In genomic region chr9:110834411-110834810, GRCm38 (mm10) we compare ENCODE assay signal across 24 mouse cellular contexts. TPM values are rescaled to one million over a fixed set of nuclear protein-coding genes. Genes with fewer than 3 reads are reported as not detected.
DNase-seq lines count a peak whose midpoint lies in the region; ATAC-seq and TF ChIP-seq lines count a peak whose summit lies in the region.
"Had no signal": no experiment of that assay in that cellular context is flagged by ENCODE, and none has a peak within 500 bp of the region (broad histone marks: within the 10 kb centered on the region; RNA-seq: fewer than 3 reads in every experiment).

Gene Prss45 (plus strand): TSS chr9:110834588.

- no peak within 1 kb of the TSS for H3K4me3 ChIP-seq in embryonic facial prominence, embryonic 12.5 days
- no peak within 1 kb of the TSS for H3K4me3 ChIP-seq in embryonic facial prominence, embryonic 10.5 days
- peak within 1 kb of the TSS; percentile 13; the same call in 1 of the 2 replicates for H3K4me3 ChIP-seq in hindbrain, embryonic 10.5 days
- no peak within 1 kb of the TSS for H3K4me3 ChIP-seq in hindbrain, embryonic 13.5 days
- H3K4me3 ChIP-seq in lung, embryonic 14.5 days (ENCODE audit: low read depth, low read length) = no peak within 1 kb of the TSS
- H3K4me3 ChIP-seq in E14TG2a.4 (replicated peaks; ENCODE audit: low read length) = peak within 1 kb of the TSS; percentile 72
- no peak within 1 kb of the TSS for H3K4me3 ChIP-seq in cerebellum, adult 2 months (replicated peaks; ENCODE audit: insufficient read depth, low read depth, low read length)
- H3K4me3 ChIP-seq: layer of hippocampus, adult 2 months; midbrain, embryonic 13.5 days; myocyte had no signal

- H3K4me2 ChIP-seq in embryonic facial prominence, embryonic 12.5 days (replicated peaks) = 0 out of 2 replicates have a peak within 1 kb of the TSS, but pooled peaks have one; percentile 11
- no peak within 1 kb of the TSS for H3K4me2 ChIP-seq in hindbrain, embryonic 13.5 days
- H3K4me2 ChIP-seq in lung, embryonic 14.5 days = peak within 1 kb of the TSS; percentile 8; the same call in 1 of the 2 replicates
- H3K4me2 ChIP-seq: midbrain, embryonic 13.5 days had no signal

- no peak for TF ChIP-seq CTCF in lung, embryonic 14.5 days (IDR thresholded peaks at IDR 0.05; ENCODE audit: low read depth)
- no peak for TF ChIP-seq CTCF in E14TG2a.4 (conservative IDR thresholded peaks at IDR 0.05; ENCODE audit: low read length)
- no peak for TF ChIP-seq CTCF in cerebellum, adult 2 months (IDR thresholded peaks at IDR 0.05; ENCODE audit: borderline replicate concordance, insufficient read depth, low read depth, low read length)

- H3K9me3 ChIP-seq in embryonic facial prominence, embryonic 12.5 days = no peaks in the 10 kb centered on the region
- H3K9me3 ChIP-seq in embryonic facial prominence, embryonic 10.5 days = no peaks in the 10 kb centered on the region
- no peaks in the 10 kb centered on the region for H3K9me3 ChIP-seq in hindbrain, embryonic 10.5 days
- H3K9me3 ChIP-seq in hindbrain, embryonic 13.5 days = no peaks in the 10 kb centered on the region
- no peaks in the 10 kb centered on the region for H3K9me3 ChIP-seq in lung, embryonic 14.5 days (ENCODE audit: low read depth, low read length)
- H3K9me3 ChIP-seq in E14TG2a.4 (ENCODE audit: low read length) = no peaks in the 10 kb centered on the region
- H3K9me3 ChIP-seq: midbrain, embryonic 13.5 days had no signal

- ATAC-seq in embryonic facial prominence, embryonic 12.5 days (ENCODE audit: insufficient number of reproducible peaks, insufficient read depth, low FRiP score, low TSS enrichment) = no peak
- ATAC-seq in hindbrain, embryonic 13.5 days (ENCODE audit: low FRiP score) = no peak
- ATAC-seq in lung, embryonic 14.5 days (ENCODE audit: insufficient read depth) = 0 out of 2 replicates have a peak, but pooled peaks have one; percentile 24
- ATAC-seq: CD4-positive, CD25-positive, alpha-beta regulatory T cell, adult 4 months; midbrain, embryonic 13.5 days had no signal

- H3K9ac ChIP-seq in embryonic facial prominence, embryonic 12.5 days = no peak within 1 kb of the TSS
- no peak within 1 kb of the TSS for H3K9ac ChIP-seq in hindbrain, embryonic 13.5 days
- H3K9ac ChIP-seq in lung, embryonic 14.5 days = no peak within 1 kb of the TSS
- H3K9ac ChIP-seq: liver, embryonic 14.5 days; midbrain, embryonic 13.5 days had no signal

- no peak within 1 kb of the TSS for H3K27ac ChIP-seq in embryonic facial prominence, embryonic 12.5 days
- no peak within 1 kb of the TSS for H3K27ac ChIP-seq in embryonic facial prominence, embryonic 10.5 days (replicated peaks)
- peak within 1 kb of the TSS; percentile 50 for H3K27ac ChIP-seq in hindbrain, embryonic 10.5 days
- H3K27ac ChIP-seq in hindbrain, embryonic 13.5 days = no peak within 1 kb of the TSS
- no peak within 1 kb of the TSS for H3K27ac ChIP-seq in lung, embryonic 14.5 days (ENCODE audit: low read depth)
- no peak within 1 kb of the TSS; the same call in 1 of the 2 replicates for H3K27ac ChIP-seq in cerebellum, adult 2 months (ENCODE audit: insufficient read depth, low read length)
- H3K27ac ChIP-seq: liver, embryonic 14.5 days; midbrain, embryonic 13.5 days had no signal

- no peaks in the 10 kb centered on the region for H3K36me3 ChIP-seq in embryonic facial prominence, embryonic 12.5 days
- no peaks in the 10 kb centered on the region for H3K36me3 ChIP-seq in embryonic facial prominence, embryonic 10.5 days (replicated peaks)
- H3K36me3 ChIP-seq in hindbrain, embryonic 10.5 days = no peaks in the 10 kb centered on the region
- H3K36me3 ChIP-seq in hindbrain, embryonic 13.5 days = no peaks in the 10 kb centered on the region
- no peaks in the 10 kb centered on the region for H3K36me3 ChIP-seq in lung, embryonic 14.5 days (ENCODE audit: insufficient read depth)
- no peaks in the 10 kb centered on the region for H3K36me3 ChIP-seq in E14TG2a.4 (ENCODE audit: insufficient read depth, low read length)
- H3K36me3 ChIP-seq: midbrain, embryonic 13.5 days had no signal

- no peaks in the 10 kb centered on the region for H3K4me1 ChIP-seq in embryonic facial prominence, embryonic 12.5 days
- peaks cover 8% of the 10 kb centered on the region; the same call in 1 of the 2 replicates for H3K4me1 ChIP-seq in embryonic facial prominence, embryonic 10.5 days
- H3K4me1 ChIP-seq in hindbrain, embryonic 10.5 days (replicated peaks) = peaks cover 16% of the 10 kb centered on the region
- H3K4me1 ChIP-seq in hindbrain, embryonic 13.5 days (replicated peaks) = no peaks in the 10 kb centered on the region; the same call in 1 of the 2 replicates
- H3K4me1 ChIP-seq in lung, embryonic 14.5 days (ENCODE audit: insufficient read depth) = no peaks in the 10 kb centered on the region
- H3K4me1 ChIP-seq in E14TG2a.4 (replicated peaks; ENCODE audit: low read depth, low read length) = peaks cover 51% of the 10 kb centered on the region
- no peaks in the 10 kb centered on the region for H3K4me1 ChIP-seq in cerebellum, adult 2 months (ENCODE audit: control insufficient read depth, insufficient read depth, low read length)

- DNase-seq in embryonic facial prominence, embryonic 10.5 days (ENCODE audit: low spot score) = no peak
- DNase-seq in hindbrain, embryonic 10.5 days (ENCODE audit: low spot score) = no peak
- DNase-seq in lung, embryonic 14.5 days = no peak
- no peak for DNase-seq in lung, postnatal 10 days
- DNase-seq in cerebellum, adult 2 months = no peak
- DNase-seq: adrenal gland, adult 8-10 months; cerebellum, adult 11 months; heart, adult 18-20 months; kidney, postnatal 10 days; left cerebral cortex, postnatal 4 days; lung, postnatal 14 days; right cerebral cortex, adult 18-20 months; thymus, adult 2 months had no signal

- WGBS in embryonic facial prominence, embryonic 12.5 days = 80% methylated on average over 19 of the region's 19 CpGs
- 77% methylated on average over 19 of the region's 19 CpGs for WGBS in embryonic facial prominence, embryonic 10.5 days
- 76% methylated on average over 19 of the region's 19 CpGs for WGBS in hindbrain, embryonic 10.5 days
- 84% methylated on average over 19 of the region's 19 CpGs for WGBS in hindbrain, embryonic 13.5 days
- 72% methylated on average over 19 of the region's 19 CpGs for WGBS in lung, embryonic 14.5 days
- WGBS in cerebellum, adult 2 months = 87% methylated on average over 19 of the region's 19 CpGs

- 0 out of 2 replicates have a peak, but pooled peaks cover 3% of the 10 kb centered on the region for H3K27me3 ChIP-seq in embryonic facial prominence, embryonic 12.5 days
- H3K27me3 ChIP-seq in embryonic facial prominence, embryonic 10.5 days (replicated peaks; ENCODE audit: low read depth, poor library complexity, severe bottlenecking) = 0 out of 2 replicates have a peak, but pooled peaks cover 8% of the 10 kb centered on the region
- H3K27me3 ChIP-seq in hindbrain, embryonic 10.5 days (ENCODE audit: insufficient read depth, poor library complexity, severe bottlenecking) = peaks cover 5% of the 10 kb centered on the region; the same call in 1 of the 2 replicates
- no peaks in the 10 kb centered on the region for H3K27me3 ChIP-seq in hindbrain, embryonic 13.5 days
- no peaks in the 10 kb centered on the region for H3K27me3 ChIP-seq in lung, embryonic 14.5 days (ENCODE audit: insufficient read depth, low read length)
- H3K27me3 ChIP-seq in E14TG2a.4 (ENCODE audit: insufficient read depth, low read length) = peaks cover 17% of the 10 kb centered on the region
- H3K27me3 ChIP-seq in cerebellum, adult 2 months (ENCODE audit: control insufficient read depth, insufficient read depth, low read length) = no peaks in the 10 kb centered on the region
- H3K27me3 ChIP-seq: midbrain, embryonic 13.5 days had no signal

- no peak for TF ChIP-seq POLR2A in cerebellum, adult 2 months (IDR thresholded peaks at IDR 0.05; ENCODE audit: borderline replicate concordance, insufficient read depth, low read length)

RNA-seq across cellular contexts. Expression of gene Prss45, which starts in this region (rescaled TPM):
- not detected in 2 replicates for polyA plus RNA-seq in embryonic facial prominence, embryonic 12.5 days (2016; fragmentation: Nextera tagmentation; extraction: Ambion mirVana)
- not detected in 2 replicates for polyA plus RNA-seq in embryonic facial prominence, embryonic 10.5 days (2016; fragmentation: Nextera tagmentation; extraction: Ambion mirVana)
- not detected in 2 replicates for polyA plus RNA-seq in hindbrain, embryonic 10.5 days (2016; fragmentation: Nextera tagmentation; extraction: Ambion mirVana)
- polyA plus RNA-seq in hindbrain, embryonic 13.5 days (2015; fragmentation: Nextera tagmentation; extraction: Ambion mirVana) = not detected in 2 replicates
- 0.15 TPM in 1 of 2 replicates, not detected in the other for polyA plus RNA-seq in lung, embryonic 14.5 days (2014; fragmentation: Nextera tagmentation; extraction: Ambion mirVana)
- 0.25 and 0.43 TPM in 2 replicates for polyA plus RNA-seq in cerebellum, adult 2 months (2012; rRNA removed)
- polyA plus RNA-seq: CD4-positive, CD25-positive, alpha-beta regulatory T cell, adult 4 months; embryonic facial prominence, embryonic 14.5 days; liver, embryonic 14.5 days; midbrain, embryonic 13.5 days; myocyte; small intestine, adult 2 months; thymus, adult 2 months; urinary bladder, adult 2 months had no signal

Comparison
In these comparisons a context has a peak if more than half of its experiments do, and no peak if none do; other contexts are left out.
1. H3K4me3 ChIP-seq: peak in hindbrain, embryonic 10.5 days (single experiment) and E14TG2a.4 (single experiment); none in embryonic facial prominence, embryonic 12.5 days (single experiment), embryonic facial prominence, embryonic 10.5 days (single experiment), hindbrain, embryonic 13.5 days (single experiment), lung, embryonic 14.5 days (single experiment) and cerebellum, adult 2 months (single experiment).
2. Peak in ATAC-seq and H3K4me2 ChIP-seq in lung, embryonic 14.5 days; RNA of the gene not detected or under 1 TPM.